Mouse (Mus musculus) MEL (cell line): ENCODE results near the gene Nupr1l. TPM values are rescaled to one million over a fixed set of nuclear protein-coding genes. Genes with fewer than 3 reads are reported as not detected.

ENCODE experiments used
- DNase-seq: peaks from one replicate; pipeline ENCODE4 v3.0.0; 2011; ENCODE audit warnings: low read depth, low spot score
- H3K27ac ChIP-seq: 2 replicates; pipeline ENCODE4 v1.5.1; 2012; ENCODE audit warnings: low read depth, mild to moderate bottlenecking, control low read depth, low read length, moderate library complexity; ENCODE audit not compliant: control insufficient read depth
- H3K27me3 ChIP-seq, 2 experiments: fragments of 150-350 bp in 1 of 2; sonication (generic) in 1 of 2; 2 replicates each; pipeline ENCODE4 v1.6.1; 2012; ENCODE audit warnings: low read length in 2 of 2, mild to moderate bottlenecking in 2 of 2, improper control_type of control experiment in 1 of 2, moderate library complexity in 1 of 2; ENCODE audit not compliant: insufficient read depth in 2 of 2, control insufficient read depth in 1 of 2
- H3K36me3 ChIP-seq, 2 experiments: 2 replicates each; pipeline ENCODE4 v1.6.1; 2012 to 2014; ENCODE audit warnings: low read length in 2 of 2, improper control_type of control experiment in 1 of 2, inconsistent platforms in 1 of 2, mild to moderate bottlenecking in 1 of 2; ENCODE audit not compliant: insufficient read depth in 2 of 2, control insufficient read depth in 1 of 2
- H3K4me1 ChIP-seq, 2 experiments: fragments of 150-350 bp in 1 of 2; sonication (generic) in 1 of 2; 2 replicates each; pipeline ENCODE4 v1.6.1; 2012; ENCODE audit warnings: low read length in 2 of 2, improper control_type of control experiment in 1 of 2, mild to moderate bottlenecking in 1 of 2; ENCODE audit not compliant: insufficient read depth in 2 of 2, control insufficient read depth in 1 of 2
- H3K4me3 ChIP-seq, 2 experiments: fragments of 150-350 bp in 1 of 2; sonication (generic) in 1 of 2; 2 replicates each; pipeline ENCODE4 v1.5.1; 2012; ENCODE audit warnings: low read depth in 2 of 2, low read length in 2 of 2, mild to moderate bottlenecking in 2 of 2, moderate library complexity in 2 of 2, control low read depth in 1 of 2, improper control_type of control experiment in 1 of 2; ENCODE audit not compliant: control insufficient read depth in 1 of 2, insufficient read depth in 1 of 2
- H3K79me2 ChIP-seq: 2 replicates; pipeline ENCODE4 v1.6.1; 2012; ENCODE audit warnings: mild to moderate bottlenecking, low read length, moderate library complexity; ENCODE audit not compliant: control insufficient read depth, poor library complexity, insufficient read depth
- H3K9ac ChIP-seq: 2 replicates; pipeline ENCODE4 v1.6.1; 2012; ENCODE audit warnings: low read depth, mild to moderate bottlenecking, control low read depth, low read length, moderate library complexity; ENCODE audit not compliant: control insufficient read depth, poor library complexity, severe bottlenecking
- H3K9me3 ChIP-seq: fragments of 150-350 bp; sonication (generic); replicated peaks from 2 replicates; pipeline ENCODE4 v1.6.1; 2012; ENCODE audit warnings: mild to moderate bottlenecking, low read length, improper control_type of control experiment, moderate library complexity; ENCODE audit not compliant: insufficient read depth
- CHD1 ChIP-seq: IDR thresholded peaks from 2 replicates; pipeline ENCODE4 v1.6.1; 2012; ENCODE audit warnings: low read depth, mild to moderate bottlenecking, inconsistent platforms, low read length, improper control_type of control experiment
- E2F4 ChIP-seq: IDR thresholded peaks from 2 replicates; pipeline ENCODE4 v1.6.1; 2011; ENCODE audit warnings: low read depth, low read length, improper control_type of control experiment, borderline replicate concordance
- ELF1 ChIP-seq: IDR thresholded peaks from 2 replicates; pipeline ENCODE4 v1.6.1; 2014; ENCODE audit warnings: low read depth, mild to moderate bottlenecking, inconsistent platforms, low read length, improper control_type of control experiment, moderate library complexity
- EP300 ChIP-seq, 2 experiments: IDR thresholded peaks; 2 replicates each; pipeline ENCODE4 v1.6.1; 2011; ENCODE audit warnings: improper control_type of control experiment in 2 of 2, low read length in 2 of 2, low read depth in 1 of 2, mild to moderate bottlenecking in 1 of 2
- ETS1 ChIP-seq: IDR thresholded peaks from 2 replicates; pipeline ENCODE4 v1.6.1; 2012; ENCODE audit warnings: low read depth, mild to moderate bottlenecking, inconsistent platforms, low read length, improper control_type of control experiment, moderate library complexity
- GABPA ChIP-seq: IDR thresholded peaks from 2 replicates; pipeline ENCODE4 v1.6.1; 2012; ENCODE audit warnings: low read depth, mild to moderate bottlenecking, inconsistent platforms, low read length, improper control_type of control experiment, moderate library complexity
- GATA1 ChIP-seq: IDR thresholded peaks from 2 replicates; pipeline ENCODE4 v1.6.1; 2011; ENCODE audit warnings: low read depth, low read length, improper control_type of control experiment
- HCFC1 ChIP-seq: IDR thresholded peaks from 2 replicates; pipeline ENCODE4 v1.6.1; 2012; ENCODE audit warnings: low read depth, mild to moderate bottlenecking, inconsistent platforms, low read length, improper control_type of control experiment, moderate library complexity
- KAT2A ChIP-seq: conservative IDR thresholded peaks from 2 replicates; pipeline ENCODE4 v1.6.1; 2012; ENCODE audit warnings: low read depth, low read length, improper control_type of control experiment, inconsistent platforms
- MAFK ChIP-seq: IDR thresholded peaks from 2 replicates; pipeline ENCODE4 v1.6.1; 2011; ENCODE audit warnings: low read depth, mild to moderate bottlenecking, low read length, improper control_type of control experiment, borderline replicate concordance
- MAX ChIP-seq: IDR thresholded peaks from 2 replicates; pipeline ENCODE4 v1.6.1; 2011; ENCODE audit warnings: low read length, improper control_type of control experiment
- MAZ ChIP-seq: IDR thresholded peaks from 2 replicates; pipeline ENCODE4 v1.6.1; 2012; ENCODE audit warnings: low read depth, mild to moderate bottlenecking, inconsistent platforms, low read length, improper control_type of control experiment
- MEF2A ChIP-seq: IDR thresholded peaks from 2 replicates; pipeline ENCODE4 v1.6.1; 2014; ENCODE audit warnings: low read depth, mild to moderate bottlenecking, inconsistent platforms, low read length, improper control_type of control experiment; ENCODE audit not compliant: poor library complexity, insufficient replicate concordance, severe bottlenecking; ENCODE audit errors: extremely low read depth
- MXI1 ChIP-seq: IDR thresholded peaks from 2 replicates; pipeline ENCODE4 v1.6.1; 2011; ENCODE audit warnings: mild to moderate bottlenecking, low read depth, low read length, improper control_type of control experiment
- MYB ChIP-seq: IDR thresholded peaks from 2 replicates; pipeline ENCODE4 v1.6.1; 2011; ENCODE audit warnings: mild to moderate bottlenecking, low read depth, low read length, improper control_type of control experiment
- MYC ChIP-seq: IDR thresholded peaks from 2 replicates; pipeline ENCODE4 v1.6.1; 2011; ENCODE audit warnings: low read depth, mild to moderate bottlenecking, low read length, improper control_type of control experiment, moderate library complexity
- NRF1 ChIP-seq: IDR thresholded peaks from 2 replicates; pipeline ENCODE4 v1.6.1; 2014; ENCODE audit warnings: low read depth, mild to moderate bottlenecking, inconsistent platforms, low read length, improper control_type of control experiment, moderate library complexity; ENCODE audit not compliant: poor library complexity, insufficient read depth, severe bottlenecking
- POLR2AphosphoS2 ChIP-seq: IDR thresholded peaks from 2 replicates; pipeline ENCODE4 v1.6.1; 2011; ENCODE audit warnings: low read length, improper control_type of control experiment
- POLR2AphosphoS5 ChIP-seq: IDR thresholded peaks from 2 replicates; pipeline ENCODE4 v1.6.1; 2012; ENCODE audit warnings: low read depth, borderline replicate concordance, mild to moderate bottlenecking, inconsistent platforms, low read length, moderate library complexity, mixed read lengths
- RCOR1 ChIP-seq: IDR thresholded peaks from 2 replicates; pipeline ENCODE4 v1.6.1; 2012; ENCODE audit warnings: low read depth, mild to moderate bottlenecking, inconsistent platforms, low read length, improper control_type of control experiment
- SIN3A ChIP-seq: IDR thresholded peaks from 2 replicates; pipeline ENCODE4 v1.6.1; 2012; ENCODE audit warnings: low read length, improper control_type of control experiment, inconsistent platforms
- SMC3 ChIP-seq: IDR thresholded peaks from 2 replicates; pipeline ENCODE4 v1.6.1; 2011; ENCODE audit warnings: low read depth, low read length, improper control_type of control experiment
- TAL1 ChIP-seq: IDR thresholded peaks from 2 replicates; pipeline ENCODE4 v1.6.1; 2012; ENCODE audit warnings: mild to moderate bottlenecking, inconsistent platforms, low read length, moderate library complexity, mixed read lengths
- TBP ChIP-seq: IDR thresholded peaks from 2 replicates; pipeline ENCODE4 v1.8.0; 2011; ENCODE audit warnings: low read depth, low read length, improper control_type of control experiment
- TCF12 ChIP-seq: IDR thresholded peaks from 2 replicates; pipeline ENCODE4 v1.6.1; 2014; ENCODE audit warnings: low read depth, mild to moderate bottlenecking, inconsistent platforms, low read length, improper control_type of control experiment, moderate library complexity
- UBTF ChIP-seq: IDR thresholded peaks from 2 replicates; pipeline ENCODE4 v1.6.1; 2012; ENCODE audit warnings: low read depth, mild to moderate bottlenecking, inconsistent platforms, low read length, improper control_type of control experiment, moderate library complexity, borderline replicate concordance; ENCODE audit not compliant: insufficient read depth
- USF2 ChIP-seq, 2 experiments: IDR thresholded peaks; 2 replicates each; pipeline ENCODE4 v1.6.1; 2011 to 2012; ENCODE audit warnings: improper control_type of control experiment in 2 of 2, low read length in 2 of 2, borderline replicate concordance in 1 of 2, inconsistent platforms in 1 of 2, low read depth in 1 of 2, mild to moderate bottlenecking in 1 of 2; ENCODE audit not compliant: insufficient read depth in 1 of 2
- ZC3H11A ChIP-seq: IDR thresholded peaks from 2 replicates; pipeline ENCODE4 v1.6.1; 2012; ENCODE audit warnings: low read depth, mild to moderate bottlenecking, inconsistent platforms, low read length, improper control_type of control experiment
- ZKSCAN1 ChIP-seq: IDR thresholded peaks from 2 replicates; pipeline ENCODE4 v1.6.1; 2012; ENCODE audit warnings: low read depth, mild to moderate bottlenecking, inconsistent platforms, low read length, improper control_type of control experiment, moderate library complexity
- ZNF384 ChIP-seq: IDR thresholded peaks from 2 replicates; pipeline ENCODE4 v1.6.1; 2012; ENCODE audit warnings: low read depth, mild to moderate bottlenecking, inconsistent platforms, low read length, improper control_type of control experiment
- polyA plus RNA-seq, 2 experiments: library from polyadenylated mRNA; stranded (reverse) in 1 of 2; unstranded in 1 of 2; fragments of >175 nt in 1 of 2; fragments of >200 nt in 1 of 2; gene quantifications; 2 replicates each; pipeline versions ENCODE4 v1.2.1 to v1.2.4; 2012; ENCODE audit warnings: low replicate concordance in 2 of 2, low read depth in 1 of 2; ENCODE audit not compliant: insufficient read length in 2 of 2, insufficient read depth in 1 of 2, missing spikeins in 1 of 2
- total RNA-seq: library from RNA; depleted of rRNA; stranded (reverse); fragments of 300-350 nt; gene quantifications from 2 replicates; pipeline ENCODE4 v1.2.3, GENCODE M21; 2012

Gene Nupr1l
- total and polyA plus RNA-seq, 3 experiments = 0.88 to 1.2 TPM; not detected in 1

DNA sequence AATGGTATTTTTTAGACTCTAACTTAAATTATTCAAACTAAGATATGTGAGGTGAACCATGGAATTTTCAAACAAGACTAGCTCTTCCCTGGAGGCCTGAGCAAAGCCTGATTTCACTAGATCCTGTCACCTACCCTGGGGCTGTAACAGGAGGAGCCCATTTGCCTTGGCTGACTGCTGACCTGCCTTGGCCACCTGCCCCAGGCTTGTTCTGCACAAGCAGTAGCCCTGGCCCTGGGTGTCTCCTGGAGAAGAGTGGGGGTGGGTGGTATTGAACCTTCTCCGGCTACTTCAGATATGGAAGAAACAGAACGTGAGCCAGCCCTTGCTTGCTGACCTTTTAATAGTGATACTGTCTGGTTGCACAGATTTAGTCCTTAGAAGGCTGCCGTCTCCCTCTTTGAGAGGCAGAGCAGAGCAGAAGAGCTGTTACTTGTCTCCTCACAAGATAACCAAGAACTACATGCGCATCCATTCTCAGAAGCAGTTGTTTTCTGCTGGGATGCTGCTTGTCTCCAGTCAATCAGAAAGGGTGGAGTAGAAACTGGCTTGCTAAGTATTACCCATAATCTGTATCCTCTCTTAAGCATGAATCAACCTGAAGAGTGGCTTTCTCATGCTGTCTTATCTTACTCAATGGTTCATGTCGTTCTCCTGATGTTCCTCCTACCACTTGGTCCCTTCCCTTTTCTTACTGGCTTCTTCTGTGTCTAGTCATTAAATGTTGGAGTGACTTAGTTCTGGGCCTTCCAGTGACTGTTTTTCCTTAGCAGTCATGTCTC, 46.3 kb downstream of the Nupr1l start (continued):
- TF ChIP-seq MEF2A = no peak
- no peak for TF ChIP-seq MYB
- peak; percentile 70 for TF ChIP-seq MXI1
- TF ChIP-seq NRF1 = no peak
- no peak for TF ChIP-seq KAT2A
- no peak for TF ChIP-seq CHD1
- no peak for TF ChIP-seq TAL1
- TF ChIP-seq ZNF384 = no peak
- peak; percentile 47; the same call in 1 of the 2 replicates for TF ChIP-seq ETS1
- TF ChIP-seq GATA1 = peak; percentile 81
- TF ChIP-seq SIN3A = peak; percentile 50
- TF ChIP-seq HCFC1 = 0 out of 2 replicates have a peak, but pooled peaks have one; percentile 18
- TF ChIP-seq SMC3 = no peak; the same call in 1 of the 2 replicates
- TF ChIP-seq RCOR1 = peak; percentile 78
- TF ChIP-seq E2F4 = no peak
- no peak for TF ChIP-seq UBTF
- no peak for TF ChIP-seq POLR2AphosphoS2
- 0 out of 2 replicates have a peak, but pooled peaks have one; percentile 30 for TF ChIP-seq MAFK

DNA sequence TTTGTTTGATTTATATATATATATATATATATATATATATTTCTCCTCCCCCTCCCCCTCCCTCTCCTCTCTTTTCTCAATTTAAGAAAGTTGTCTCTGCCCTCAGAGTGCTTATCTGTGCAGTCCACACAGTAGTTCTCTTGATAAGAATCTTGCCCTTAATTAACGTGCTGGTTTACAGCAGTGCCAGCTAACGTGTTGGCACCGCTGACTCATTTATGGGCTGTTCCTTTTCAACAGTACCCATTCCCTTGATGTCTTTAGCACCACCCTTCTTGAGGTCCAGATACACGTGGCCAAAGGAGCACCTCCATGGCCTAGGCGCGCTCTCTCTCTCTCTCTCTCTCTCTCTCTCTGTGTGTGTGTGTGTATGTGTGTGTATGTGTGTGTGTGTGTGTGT, 47.5 kb downstream of the Nupr1l start:
- H3K4me3 ChIP-seq = no peak overlapping the region; a peak in 1 of 4 replicates
- TF ChIP-seq ELF1 (no peak), E2F4 (no peak), MYC (peak; percentile 58; the same call in 1 of the 2 replicates), SMC3 (no peak), ZNF384 (no peak), MEF2A (no peak), ETS1 (peak; percentile 82), NRF1 (no peak), MAFK (no peak), SIN3A (peak; percentile 38; the same call in 1 of the 2 replicates), MAX (peak; percentile 63), MYB (0 out of 2 replicates have a peak, but pooled peaks have one; percentile 25), EP300 (IDR thresholded peaks at IDR 0.05; ENCODE audit: low read depth in 1 of 2, low read length in 2 of 2) (peak; percentile 72 to 86), ZC3H11A (no peak), TBP (no peak), HCFC1 (no peak), RCOR1 (peak; percentile 40; the same call in 1 of the 2 replicates), ZKSCAN1 (no peak), POLR2AphosphoS5 (no peak), TCF12 (peak; percentile 86), CHD1 (no peak), GABPA (no peak), MAZ (no peak), POLR2AphosphoS2 (no peak), USF2 (IDR thresholded peaks at IDR 0.05; ENCODE audit: borderline replicate concordance in 1 of 2, insufficient read depth in 1 of 2, low read depth in 1 of 2, low read length in 2 of 2) (no peak), UBTF (no peak)

More for the DNA sequence above, 47.5 kb downstream of the Nupr1l start:
- H3K79me2 ChIP-seq = peaks cover 18% of the 10 kb centered on the region
- peak; percentile 62 for DNase-seq
- no peaks in the 10 kb centered on the region for H3K27me3 ChIP-seq
- peaks cover 3 to 39% of the 10 kb centered on the region in 2 experiments for H3K36me3 ChIP-seq
- peak overlapping the region; percentile 52 for H3K27ac ChIP-seq
- no peak overlapping the region for H3K9ac ChIP-seq
- no peaks in the 10 kb centered on the region for H3K9me3 ChIP-seq
- H3K4me1 ChIP-seq = peaks cover 22% of the 10 kb centered on the region in 2 experiments
